Mouse (Mus musculus): ENCODE measurements around the gene Rrp9. TPM values are rescaled to one million over a fixed set of nuclear protein-coding genes. Genes with fewer than 3 reads are reported as not detected.

The Rrp9 gene
- 29.7 and 32.9 TPM in 2 replicates for polyA plus RNA-seq (2015; fragmentation: Nextera tagmentation; extraction: Ambion mirVana)

DNA sequence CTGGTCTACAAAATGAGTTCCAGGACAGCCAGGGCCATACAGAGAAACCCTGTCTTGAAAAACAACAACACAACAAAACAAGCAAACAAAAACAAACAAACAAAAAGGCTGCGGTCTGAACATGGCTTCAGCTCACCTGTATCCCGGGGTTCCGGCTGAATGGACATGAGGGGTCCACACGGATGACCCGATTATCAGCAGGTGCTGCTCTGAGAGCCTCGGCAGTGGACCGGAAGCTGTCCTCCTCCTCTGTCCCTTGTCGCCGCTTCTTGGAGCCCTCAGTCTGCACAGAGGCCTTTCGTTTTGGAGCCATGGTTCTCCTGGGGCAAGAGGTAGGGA lies at the start of gene Rrp9:
Gene Rrp9 (plus strand): TSS at position 301 of the 339 bp plus-strand sequence.

DNA sequence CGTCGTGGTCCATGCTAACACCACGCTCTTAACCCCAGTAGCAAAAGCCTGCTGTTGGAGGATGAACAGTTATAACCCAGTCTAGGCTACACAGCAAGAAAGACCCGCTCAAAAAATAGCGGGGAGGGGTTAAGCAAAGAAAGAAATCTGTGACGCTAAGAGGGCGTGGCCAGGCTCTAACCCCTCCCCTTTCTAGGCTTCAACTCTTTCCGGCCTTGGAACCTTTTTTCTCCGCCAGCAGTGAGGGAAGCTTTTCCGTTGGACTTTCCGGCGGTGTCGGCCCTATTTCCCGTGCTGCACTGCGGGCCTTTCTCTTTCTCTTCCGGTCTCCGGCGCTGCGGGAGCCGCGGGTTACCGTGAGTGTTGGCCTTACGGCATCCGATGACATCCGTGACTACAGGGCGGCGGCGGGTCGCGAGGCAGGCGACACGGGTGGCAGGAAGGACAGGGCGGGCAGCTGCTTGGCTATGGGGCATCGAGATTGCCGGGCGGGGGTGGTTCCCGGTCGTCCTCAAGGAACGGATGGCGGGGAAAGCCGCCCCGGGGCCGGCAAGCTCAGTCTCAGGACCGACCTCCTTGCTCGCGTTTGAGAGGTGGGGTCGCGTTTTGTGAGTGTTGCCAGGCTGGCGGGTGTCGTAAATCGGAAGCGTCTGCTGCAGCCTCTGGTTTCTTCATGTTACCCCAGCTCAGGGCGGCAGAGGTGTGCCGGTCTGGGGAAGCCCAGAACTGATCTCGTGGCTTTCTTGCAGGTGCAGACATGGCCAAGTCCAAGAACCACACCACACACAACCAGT lies 46.3 kb upstream of the Rrp9 start, which contains the start of gene Rpl29:
Gene Rpl29 (plus strand): TSS at position 234 of the 794 bp plus-strand sequence.

DNA sequence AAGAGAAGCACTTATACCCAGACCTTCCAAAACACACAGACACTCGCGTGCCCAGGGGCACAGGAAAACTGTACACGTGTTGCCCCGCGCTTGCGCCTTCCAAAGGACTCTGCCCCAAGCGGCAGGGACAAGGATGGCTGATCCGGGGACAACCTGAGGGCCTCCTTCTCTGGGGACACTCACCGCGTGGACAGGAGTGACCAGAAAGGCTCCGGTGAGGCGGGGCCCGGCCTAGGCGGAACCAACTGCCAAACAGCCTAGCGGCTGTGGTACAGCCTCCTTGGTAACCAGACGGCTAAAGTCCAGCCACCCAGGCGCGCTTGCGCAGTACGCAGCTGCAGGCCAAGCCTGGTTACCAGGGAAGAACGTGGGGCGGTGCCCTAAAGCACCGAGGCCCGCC lies 28.4 kb upstream of the Rrp9 start, which contains the start of the genes Abhd14b and Abhd14a:
Gene Abhd14b (plus strand): TSS at position 112 of the 400 bp plus-strand sequence.
Gene Abhd14a (minus strand): TSS at position 331 of the 400 bp plus-strand sequence.

DNA sequence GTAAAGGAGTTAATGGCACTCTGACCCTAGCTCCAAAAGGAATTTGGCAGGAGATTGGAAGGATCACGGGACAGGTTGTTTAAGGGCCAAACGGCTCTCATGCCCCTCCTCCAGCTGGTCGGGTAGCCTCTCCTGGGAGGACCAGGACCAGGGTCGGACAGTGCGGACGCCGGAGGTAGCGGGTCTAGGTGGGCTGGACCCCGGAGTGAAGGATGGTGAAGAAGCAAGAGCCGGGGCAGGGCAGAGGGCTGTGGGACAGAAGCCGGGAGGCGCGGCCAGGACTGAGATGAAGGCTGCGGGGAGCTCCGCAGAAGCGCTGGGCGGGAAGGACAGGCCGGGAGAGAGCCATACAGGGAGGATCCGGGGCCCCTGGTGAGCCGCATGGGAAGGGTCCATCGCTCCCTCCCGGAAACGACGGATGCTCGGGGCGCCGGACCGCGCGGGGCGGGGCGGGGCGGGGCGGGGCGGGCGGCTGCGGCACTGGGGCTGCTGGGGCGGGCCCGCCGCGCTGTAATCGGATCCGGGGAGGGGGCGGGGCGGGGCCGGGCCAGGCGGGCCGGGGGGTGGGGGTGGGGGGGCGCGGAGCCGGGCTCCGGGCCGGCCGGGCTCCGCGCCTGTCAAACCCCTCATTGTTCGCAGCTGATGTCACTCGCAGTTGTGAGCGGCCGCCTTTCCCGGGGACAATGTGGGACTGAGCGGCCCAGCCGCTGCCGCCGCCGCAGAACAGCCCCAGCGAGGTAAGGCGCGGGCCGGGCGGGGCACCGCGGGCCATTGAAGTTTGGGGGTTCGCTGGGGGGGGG lies 22.3 kb upstream of the Rrp9 start, which contains the start of gene Pcbp4:
Gene Pcbp4 (plus strand): TSS at position 21 of the 800 bp plus-strand sequence.

DNA sequence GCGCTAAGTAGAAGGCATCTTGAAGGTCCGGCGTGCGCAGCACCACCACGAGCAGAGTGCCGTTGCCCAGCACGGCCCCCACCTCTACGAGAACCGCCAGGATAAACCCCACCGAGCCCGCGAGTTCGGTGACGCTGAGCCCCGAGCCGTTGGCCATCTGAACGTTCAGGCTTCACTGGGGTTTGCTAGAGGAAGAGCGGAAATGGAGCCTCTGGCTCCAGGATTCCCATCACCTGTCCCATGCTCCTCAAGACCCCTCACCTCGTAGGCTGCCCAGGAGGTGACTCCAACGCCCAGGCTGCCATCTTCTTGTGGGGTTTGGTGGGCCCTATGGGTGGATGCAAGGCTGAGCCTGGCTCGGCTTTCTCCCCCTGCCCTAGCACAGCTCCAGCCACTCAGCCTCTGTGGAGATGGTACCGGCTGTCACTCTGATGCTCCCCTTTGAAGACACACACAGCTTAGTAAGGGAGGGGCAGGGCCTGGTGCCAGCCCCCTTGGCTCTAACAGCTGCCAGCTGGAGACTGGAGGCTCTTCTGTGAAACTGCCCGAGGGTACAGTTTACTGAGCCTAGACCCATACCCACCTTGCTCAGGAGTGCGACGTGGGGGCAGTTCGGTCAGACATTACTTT lies 10.1 kb upstream of the Rrp9 start, which contains the start of gene Gpr62:
Gene Gpr62 (minus strand): TSS at position 368 of the 630 bp plus-strand sequence.

DNA sequence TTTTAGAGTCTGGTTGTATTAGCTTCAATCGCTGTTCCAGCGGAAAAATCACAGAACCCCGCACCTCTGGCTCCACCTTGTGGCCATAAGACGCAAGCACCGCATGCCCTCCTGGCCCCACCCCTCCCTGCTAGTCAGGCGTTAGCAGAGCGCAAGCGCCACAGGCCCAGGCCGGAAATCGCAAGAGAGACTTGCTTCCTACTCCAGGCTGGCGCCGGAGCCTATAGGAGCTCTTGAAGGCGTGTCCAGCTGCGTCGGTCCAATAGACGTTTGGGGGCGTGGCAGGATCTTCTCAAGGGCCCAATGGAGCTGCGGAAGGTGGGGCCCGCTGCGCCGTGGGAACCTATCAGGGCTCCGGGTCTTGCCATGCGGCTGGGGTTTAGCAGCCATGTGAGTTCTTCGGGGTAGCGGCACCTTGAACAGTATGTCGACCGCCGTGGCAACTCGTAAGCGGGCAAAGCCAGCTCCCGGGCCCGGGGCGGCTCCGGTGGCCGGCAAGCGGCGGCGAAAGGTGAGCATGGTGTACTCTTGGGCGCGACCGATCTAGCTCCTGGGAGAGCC lies 1.2 kb downstream of the Rrp9 start, which contains the start of gene Parp3:
Gene Parp3 (minus strand): TSS at position 26 of the 561 bp plus-strand sequence.

DNA sequence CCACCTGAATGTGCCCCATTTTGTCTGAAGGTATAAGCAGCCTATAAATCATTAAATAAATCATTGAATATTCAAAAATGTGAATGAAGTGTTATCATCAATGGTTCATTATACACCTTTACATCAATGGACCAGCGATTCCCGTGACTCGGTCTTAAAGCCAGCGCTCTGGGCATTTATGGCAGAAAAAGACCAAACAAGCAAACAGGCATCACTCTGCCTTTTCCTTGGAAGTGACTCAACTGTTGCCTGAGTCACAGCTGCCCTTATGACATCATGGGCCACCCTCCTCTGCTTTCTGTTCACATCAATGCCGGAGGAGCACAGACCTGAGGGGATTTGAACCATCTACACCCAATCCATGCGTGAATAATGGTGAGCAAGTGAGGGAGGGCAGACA lies 23.9 kb downstream of the Rrp9 start, which contains the start of gene Iqcf1:
Gene Iqcf1 (plus strand): TSS at position 301 of the 400 bp plus-strand sequence.

DNA sequence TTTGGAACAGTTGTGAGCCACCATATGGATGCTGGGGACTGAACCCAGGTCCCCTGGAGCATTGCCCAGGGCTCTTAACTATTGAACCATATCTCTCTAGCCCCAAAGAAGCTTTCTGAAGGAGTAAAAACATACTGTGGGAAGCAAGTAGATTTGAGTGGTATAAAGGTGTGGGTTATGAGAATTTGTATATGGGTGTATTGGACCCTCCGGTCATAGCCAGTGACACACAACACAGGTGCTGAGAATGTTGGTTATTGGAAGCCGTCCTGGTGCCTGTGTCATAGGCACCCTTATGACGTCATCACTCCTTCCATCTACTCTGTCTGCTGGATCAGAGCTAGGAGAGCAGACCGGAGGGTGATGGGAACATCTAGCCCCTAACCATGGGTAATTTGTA lies 38.5 kb downstream of the Rrp9 start, which contains the start of gene Iqcf5:
Gene Iqcf5 (plus strand): TSS at position 301 of the 400 bp plus-strand sequence.

Other genes starting within 250 kb of the Rrp9 start
- gene Alas1, start 227.3 kb upstream of the Rrp9 start, polyA plus RNA-seq (2015; fragmentation: Nextera tagmentation; extraction: Ambion mirVana), result 64.1 and 89.0 TPM in 2 replicates
- 29.8 TPM in 2 replicates for gene Poc1a, start 194.9 kb upstream of the Rrp9 start, polyA plus RNA-seq (2015; fragmentation: Nextera tagmentation; extraction: Ambion mirVana)
- gene Dusp7, start 107.3 kb upstream of the Rrp9 start, polyA plus RNA-seq (2015; fragmentation: Nextera tagmentation; extraction: Ambion mirVana), result 9.0 and 11.9 TPM in 2 replicates
- gene Rpl29, start 46.5 kb upstream of the Rrp9 start, polyA plus RNA-seq (2015; fragmentation: Nextera tagmentation; extraction: Ambion mirVana), result 805 and 852 TPM in 2 replicates
- gene Acy1, start 37.6 kb upstream of the Rrp9 start, polyA plus RNA-seq (2015; fragmentation: Nextera tagmentation; extraction: Ambion mirVana), result 10.7 and 12.2 TPM in 2 replicates
- gene Abhd14b, start 28.5 kb upstream of the Rrp9 start, polyA plus RNA-seq (2015; fragmentation: Nextera tagmentation; extraction: Ambion mirVana), result 2.9 and 4.4 TPM in 2 replicates
- gene Abhd14a, start 28.3 kb upstream of the Rrp9 start, polyA plus RNA-seq (2015; fragmentation: Nextera tagmentation; extraction: Ambion mirVana), result 17.5 and 19.9 TPM in 2 replicates
- gene Pcbp4, start 22.7 kb upstream of the Rrp9 start, polyA plus RNA-seq (2015; fragmentation: Nextera tagmentation; extraction: Ambion mirVana), result 3.9 and 7.1 TPM in 2 replicates
- gene Gpr62, start 10.0 kb upstream of the Rrp9 start, polyA plus RNA-seq (2015; fragmentation: Nextera tagmentation; extraction: Ambion mirVana), result 0.17 TPM in 1 of 2 replicates, not detected in the other
- gene Parp3, start 986 bp downstream of the Rrp9 start, polyA plus RNA-seq (2015; fragmentation: Nextera tagmentation; extraction: Ambion mirVana), result 3.2 and 4.3 TPM in 2 replicates
- gene Iqcf1, start 24.0 kb downstream of the Rrp9 start, polyA plus RNA-seq (2015; fragmentation: Nextera tagmentation; extraction: Ambion mirVana), result not detected in 2 replicates
- gene Iqcf5, start 38.6 kb downstream of the Rrp9 start, polyA plus RNA-seq (2015; fragmentation: Nextera tagmentation; extraction: Ambion mirVana), result not detected in 2 replicates
- gene Iqcf3, start 85.7 kb downstream of the Rrp9 start, polyA plus RNA-seq (2015; fragmentation: Nextera tagmentation; extraction: Ambion mirVana), result not detected in 2 replicates
- not detected in 2 replicates for gene Iqcf4, start 95.0 kb downstream of the Rrp9 start, polyA plus RNA-seq (2015; fragmentation: Nextera tagmentation; extraction: Ambion mirVana)
- gene Iqcf6, start 150.6 kb downstream of the Rrp9 start, polyA plus RNA-seq (2015; fragmentation: Nextera tagmentation; extraction: Ambion mirVana), result not detected in 2 replicates
- gene Grm2, start 180.1 kb downstream of the Rrp9 start, polyA plus RNA-seq (2015; fragmentation: Nextera tagmentation; extraction: Ambion mirVana), result not detected in 2 replicates
- gene Tex264, start 210.0 kb downstream of the Rrp9 start, polyA plus RNA-seq (2015; fragmentation: Nextera tagmentation; extraction: Ambion mirVana), result 16.8 and 20.6 TPM in 2 replicates